In the genomic region with DNA sequence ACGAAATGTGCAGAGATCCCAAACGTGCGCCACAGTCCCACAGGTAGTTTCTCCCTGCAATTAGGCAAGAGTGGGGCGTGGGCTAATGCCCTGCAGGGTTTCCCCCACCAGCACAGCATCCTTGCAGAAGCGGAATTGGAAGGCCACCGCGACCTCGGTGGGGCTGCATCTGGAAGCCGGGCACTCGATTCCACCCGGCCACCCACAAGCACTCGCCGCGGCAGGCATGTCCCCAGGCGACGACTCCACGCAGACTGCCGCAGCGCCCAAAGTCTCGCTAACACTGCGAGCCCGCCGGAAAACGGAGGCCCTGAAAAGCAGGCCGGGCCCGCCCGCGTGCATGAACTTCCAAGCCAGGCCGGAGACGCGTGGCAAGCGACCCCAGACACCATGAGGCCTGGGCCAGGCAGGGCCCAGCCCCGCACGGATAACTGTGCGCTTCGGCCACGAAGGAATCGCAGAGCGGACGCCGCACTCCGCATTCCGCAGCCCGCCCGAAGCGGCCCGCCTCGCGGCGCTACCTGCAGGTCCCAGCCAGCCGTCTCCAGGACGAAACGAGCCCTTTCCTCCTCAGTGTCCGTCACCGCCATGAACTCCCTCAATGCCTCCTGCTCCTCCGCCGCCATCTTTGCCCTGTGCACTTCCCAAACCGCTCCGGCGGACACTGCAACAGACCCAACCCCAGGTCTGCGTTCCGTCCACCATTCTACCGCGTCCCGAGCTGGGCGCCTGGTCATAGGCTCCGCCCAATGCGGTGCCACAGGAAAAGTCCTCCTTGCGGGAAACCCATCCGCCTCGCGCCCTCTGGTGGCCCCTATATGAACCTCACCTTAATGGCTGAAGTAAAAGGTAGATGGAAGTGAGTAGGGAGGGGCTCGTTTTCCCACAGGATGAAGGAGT, we compare ENCODE assay signal across 8 mouse cellular contexts.
DNase-seq lines count a peak whose midpoint lies in the region; ATAC-seq and TF ChIP-seq lines count a peak whose summit lies in the region.
"Not testable (repeated sequence)": the region's sequence is repeated elsewhere in the genome, so short reads cannot be mapped to it uniquely, and the experiment has no call there.

No protein-coding gene starts in this region.

- H3K36me3 ChIP-seq in ES-Bruce4 (ENCODE audit: control insufficient read depth, insufficient read depth, low read length, poor library complexity, severe bottlenecking); forebrain, embryonic 13.5 days (ENCODE audit: poor library complexity, severe bottlenecking); liver, postnatal 0 days (replicated peaks; ENCODE audit: insufficient read depth, low read length); neural tube, embryonic 14.5 days (ENCODE audit: control insufficient read depth, insufficient read depth, low read length); testis, adult 2 months (ENCODE audit: control insufficient read depth, insufficient read depth, low read length): not testable (repeated sequence)

- peak; percentile 23 for TF ChIP-seq POLR2A in ES-Bruce4 (IDR thresholded peaks at IDR 0.05; ENCODE audit: insufficient read depth, low read length)
- TF ChIP-seq POLR2A in testis, adult 2 months (IDR thresholded peaks at IDR 0.05; ENCODE audit: control insufficient read depth, low read depth, low read length), result peak; percentile 52; the same call in 1 of the 2 replicates

- peak; percentile 71 for DNase-seq in c-Kit-positive CD71-positive TER-119-positive erythroid progenitor cells, embryonic 14.5 days (ENCODE audit: low spot score)
- DNase-seq in heart, postnatal 10 days, result peak; percentile 84 to 86
- peak; percentile 51 for DNase-seq in large intestine, adult 2 months (ENCODE audit: low read depth, low spot score)
- peak; percentile 85 for DNase-seq in liver, postnatal 0 days

- H3K4me1 ChIP-seq in ES-Bruce4 (ENCODE audit: control insufficient read depth, insufficient read depth, low read length); forebrain, embryonic 13.5 days; liver, postnatal 0 days (ENCODE audit: insufficient read depth); neural tube, embryonic 14.5 days (ENCODE audit: control insufficient read depth, insufficient read depth, low read length); testis, adult 2 months (ENCODE audit: control insufficient read depth, insufficient read depth, low read length): not testable (repeated sequence)

- H3K4me3 ChIP-seq in ES-Bruce4 (ENCODE audit: low read depth, low read length), result peak overlapping the region; percentile 73
- H3K4me3 ChIP-seq in forebrain, embryonic 13.5 days, result peak overlapping the region; percentile 52
- H3K4me3 ChIP-seq in liver, postnatal 0 days (ENCODE audit: low read depth, low read length), result peak overlapping the region; percentile 78
- H3K4me3 ChIP-seq in neural tube, embryonic 14.5 days (ENCODE audit: low read depth, low read length), result peak overlapping the region; percentile 64
- H3K4me3 ChIP-seq in testis, adult 2 months (ENCODE audit: control insufficient read depth, low read depth, low read length), result peak overlapping the region; percentile 92

- H3K27ac ChIP-seq in ES-Bruce4 (ENCODE audit: insufficient read depth, low read length); forebrain, embryonic 13.5 days: not testable (repeated sequence)
- H3K27ac ChIP-seq in liver, postnatal 0 days (ENCODE audit: low read depth), result peak overlapping the region; percentile 71
- peak overlapping the region; percentile 40 for H3K27ac ChIP-seq in neural tube, embryonic 14.5 days (ENCODE audit: low read depth, low read length)
- peak overlapping the region; percentile 77 for H3K27ac ChIP-seq in testis, adult 2 months (ENCODE audit: control insufficient read depth, insufficient read depth, low read depth, low read length)

- H3K9ac ChIP-seq in ES-Bruce4 (ENCODE audit: low read depth, poor library complexity, severe bottlenecking), result peak overlapping the region; percentile 81
- H3K9ac ChIP-seq in forebrain, embryonic 13.5 days, result peak overlapping the region; percentile 75
- peak overlapping the region; percentile 86 for H3K9ac ChIP-seq in liver, postnatal 0 days (replicated peaks)
- H3K9ac ChIP-seq in neural tube, embryonic 14.5 days (replicated peaks; ENCODE audit: low read depth, low read length), result peak overlapping the region; percentile 72

- 0 out of 2 replicates have a peak, but pooled peaks have one; percentile 6 for TF ChIP-seq EP300 in ES-Bruce4 (IDR thresholded peaks at IDR 0.05; ENCODE audit: insufficient read depth, low read depth, low read length)
- not testable (repeated sequence) for TF ChIP-seq EP300 in liver, postnatal 0 days (IDR thresholded peaks at IDR 0.05; ENCODE audit: low read depth)

- intact Hi-C loops in heart, postnatal 10 days (cut with DNase I), result not testable (repeated sequence)

- TF ChIP-seq CTCF in ES-Bruce4 (IDR thresholded peaks at IDR 0.05; ENCODE audit: low read depth, low read length), result peak; percentile 55
- peak; percentile 74 for TF ChIP-seq CTCF in liver, postnatal 0 days (IDR thresholded peaks at IDR 0.05; ENCODE audit: low read depth)
- TF ChIP-seq CTCF in testis, adult 2 months (IDR thresholded peaks at IDR 0.05; ENCODE audit: control insufficient read depth, insufficient read depth, insufficient replicate concordance, low read depth, low read length), result peak; percentile 60; the same call in 1 of the 2 replicates

- peak; percentile 99 for ATAC-seq in forebrain, embryonic 13.5 days
- peak; percentile 100 for ATAC-seq in liver, postnatal 0 days
- peak; percentile 100 for ATAC-seq in neural tube, embryonic 14.5 days (ENCODE audit: low read depth)

- H3K9me3 ChIP-seq in ES-Bruce4 (replicated peaks; ENCODE audit: control insufficient read depth, insufficient read depth, low read length, poor library complexity, severe bottlenecking); forebrain, embryonic 13.5 days (replicated peaks); liver, postnatal 0 days (ENCODE audit: low read length); neural tube, embryonic 14.5 days (ENCODE audit: control insufficient read depth, low read length): not testable (repeated sequence)

- WGBS in forebrain, embryonic 13.5 days, result 14% methylated on average over 71 of the region's 73 CpGs
- 17% methylated on average over 72 of the region's 73 CpGs for WGBS in large intestine, adult 2 months
- WGBS in liver, postnatal 0 days (ENCODE audit: insufficient replicate concordance), result 9% methylated on average over 58 of the region's 73 CpGs
- WGBS in neural tube, embryonic 14.5 days, result 15% methylated on average over 62 of the region's 73 CpGs

- H3K4me2 ChIP-seq in forebrain, embryonic 13.5 days, result peak overlapping the region; percentile 57
- H3K4me2 ChIP-seq in liver, postnatal 0 days (ENCODE audit: low read depth, low read length), result peak overlapping the region; percentile 69
- peak overlapping the region; percentile 53 for H3K4me2 ChIP-seq in neural tube, embryonic 14.5 days (ENCODE audit: low read depth, low read length)

- H3K27me3 ChIP-seq in ES-Bruce4 (ENCODE audit: control insufficient read depth, insufficient read depth, low read length, poor library complexity, severe bottlenecking); forebrain, embryonic 13.5 days; liver, postnatal 0 days (ENCODE audit: insufficient read depth, low read length); neural tube, embryonic 14.5 days (ENCODE audit: control insufficient read depth, insufficient read depth, low read length); testis, adult 2 months (ENCODE audit: control insufficient read depth, insufficient read depth, low read length): not testable (repeated sequence)
